Mouse (Mus musculus): Measurements from ENCODE around the gene Sbno2. TPM values are rescaled to one million over a fixed set of nuclear protein-coding genes. Genes with fewer than 3 reads are reported as not detected.

Sbno2 gene
- polyA plus RNA-seq, 1 experiment from 2014 or later = 10.3 TPM

- Histone ChIP-seq H3K9ac (ENCODE audit: low read depth, low read length) (peak overlapping the region; percentile 96), H3K4me1 (ENCODE audit: control insufficient read depth, insufficient read depth, low read depth, low read length) (peaks cover 13% of the 10 kb centered on the region), H3K36me3 (ENCODE audit: control insufficient read depth, insufficient read depth, low read length) (peaks cover 17% of the 10 kb centered on the region), H3K9me3 (ENCODE audit: control insufficient read depth, low read length) (no peaks in the 10 kb centered on the region), H3K4me2 (ENCODE audit: low read length) (peak overlapping the region; percentile 83), H3K4me3 (ENCODE audit: low read length) (peak overlapping the region; percentile 81), H3K27ac (ENCODE audit: low read depth, low read length) (peak overlapping the region; percentile 96), H3K27me3 (replicated peaks; ENCODE audit: control insufficient read depth, insufficient read depth, low read length) (no peaks in the 10 kb centered on the region)
- peak; percentile 39 for ATAC-seq
- WGBS = under 1% methylated on average over 71 of the region's 77 CpGs
Measured at GRCm38 (mm10) chr10:80053831-80054815, 51.2 kb downstream of the Sbno2 start.

GRCm38 (mm10) chr10:80053259-80053780, 52.1 kb downstream of the Sbno2 start:
- ATAC-seq = peak; percentile 98
- under 1% methylated on average over 45 of the region's 47 CpGs for whole genome bisulfite sequencing

GRCm38 (mm10) chr10:80052374-80052764, 53.0 kb downstream of the Sbno2 start:
- Histone ChIP-seq H3K9ac (ENCODE audit: low read depth, low read length) (no peak overlapping the region), H3K4me2 (ENCODE audit: low read length) (no peak overlapping the region), H3K27ac (ENCODE audit: low read depth, low read length) (no peak overlapping the region), H3K27me3 (replicated peaks; ENCODE audit: control insufficient read depth, insufficient read depth, low read length) (no peaks in the 10 kb centered on the region), H3K4me1 (ENCODE audit: control insufficient read depth, insufficient read depth, low read depth, low read length) (peaks cover 13% of the 10 kb centered on the region), H3K4me3 (ENCODE audit: low read length) (no peak overlapping the region), H3K36me3 (ENCODE audit: control insufficient read depth, insufficient read depth, low read length) (peaks cover 7% of the 10 kb centered on the region), H3K9me3 (ENCODE audit: control insufficient read depth, low read length) (no peaks in the 10 kb centered on the region)
- WGBS = 78% methylated on average over 5 of the region's 5 CpGs
- ATAC-seq = no peak

More at GRCm38 (mm10) chr10:80053259-80053780, 52.1 kb downstream of the Sbno2 start:
- Histone ChIP-seq H3K4me3 (ENCODE audit: low read length) (peak overlapping the region; percentile 81), H3K9me3 (ENCODE audit: control insufficient read depth, low read length) (no peaks in the 10 kb centered on the region), H3K27me3 (replicated peaks; ENCODE audit: control insufficient read depth, insufficient read depth, low read length) (no peaks in the 10 kb centered on the region), H3K4me2 (ENCODE audit: low read length) (peak overlapping the region; percentile 83), H3K9ac (ENCODE audit: low read depth, low read length) (peak overlapping the region; percentile 96), H3K27ac (ENCODE audit: low read depth, low read length) (peak overlapping the region; percentile 96), H3K36me3 (ENCODE audit: control insufficient read depth, insufficient read depth, low read length) (peaks cover 15% of the 10 kb centered on the region), H3K4me1 (ENCODE audit: control insufficient read depth, insufficient read depth, low read depth, low read length) (peaks cover 13% of the 10 kb centered on the region)

- peaks cover 2% of the 10 kb centered on the region for H3K36me3 ChIP-seq (ENCODE audit: control insufficient read depth, insufficient read depth, low read length)
- H3K4me3 ChIP-seq (ENCODE audit: low read length) = no peak overlapping the region
- H3K27me3 ChIP-seq (replicated peaks; ENCODE audit: control insufficient read depth, insufficient read depth, low read length) = no peaks in the 10 kb centered on the region
- H3K4me2 ChIP-seq (ENCODE audit: low read length) = no peak overlapping the region
- peak overlapping the region; percentile 4; the same call in 1 of the 2 replicates for H3K27ac ChIP-seq (ENCODE audit: low read depth, low read length)
- no peak for ATAC-seq
- no peaks in the 10 kb centered on the region for H3K9me3 ChIP-seq (ENCODE audit: control insufficient read depth, low read length)
- 41% methylated on average over 11 of the region's 14 CpGs for WGBS
- peaks cover 13% of the 10 kb centered on the region for H3K4me1 ChIP-seq (ENCODE audit: control insufficient read depth, insufficient read depth, low read depth, low read length)
- H3K9ac ChIP-seq (ENCODE audit: low read depth, low read length) = no peak overlapping the region
Measured at GRCm38 (mm10) chr10:80051618-80052373, 53.6 kb downstream of the Sbno2 start.

- H3K27ac ChIP-seq (ENCODE audit: low read depth, low read length) = peak overlapping the region; percentile 4; the same call in 1 of the 2 replicates
- ATAC-seq = no peak
- H3K27me3 ChIP-seq (replicated peaks; ENCODE audit: control insufficient read depth, insufficient read depth, low read length) = no peaks in the 10 kb centered on the region
- H3K4me2 ChIP-seq (ENCODE audit: low read length) = no peak overlapping the region
- H3K9ac ChIP-seq (ENCODE audit: low read depth, low read length) = no peak overlapping the region
- H3K4me1 ChIP-seq (ENCODE audit: control insufficient read depth, insufficient read depth, low read depth, low read length) = peaks cover 13% of the 10 kb centered on the region
- 14% methylated on average over 15 of the region's 15 CpGs for WGBS
- no peaks in the 10 kb centered on the region for H3K36me3 ChIP-seq (ENCODE audit: control insufficient read depth, insufficient read depth, low read length)
- no peak overlapping the region for H3K4me3 ChIP-seq (ENCODE audit: low read length)
- no peaks in the 10 kb centered on the region for H3K9me3 ChIP-seq (ENCODE audit: control insufficient read depth, low read length)
Measured at GRCm38 (mm10) chr10:80050885-80051617, 54.3 kb downstream of the Sbno2 start.

GRCm38 (mm10) chr10:80050244-80050643, 55.1 kb downstream of the Sbno2 start:
- Histone ChIP-seq H3K4me2 (ENCODE audit: low read length) (no peak overlapping the region), H3K36me3 (ENCODE audit: control insufficient read depth, insufficient read depth, low read length) (no peaks in the 10 kb centered on the region), H3K27ac (ENCODE audit: low read depth, low read length) (no peak overlapping the region), H3K4me3 (ENCODE audit: low read length) (no peak overlapping the region), H3K27me3 (replicated peaks; ENCODE audit: control insufficient read depth, insufficient read depth, low read length) (no peaks in the 10 kb centered on the region), H3K4me1 (ENCODE audit: control insufficient read depth, insufficient read depth, low read depth, low read length) (peaks cover 7% of the 10 kb centered on the region), H3K9me3 (ENCODE audit: control insufficient read depth, low read length) (no peaks in the 10 kb centered on the region), H3K9ac (ENCODE audit: low read depth, low read length) (no peak overlapping the region)
- no peak for ATAC-seq
- WGBS = 24% methylated on average over 6 of the region's 6 CpGs

- no peak for ATAC-seq
- Histone ChIP-seq H3K9ac (ENCODE audit: low read depth, low read length) (no peak overlapping the region), H3K27ac (ENCODE audit: low read depth, low read length) (no peak overlapping the region), H3K27me3 (replicated peaks; ENCODE audit: control insufficient read depth, insufficient read depth, low read length) (no peaks in the 10 kb centered on the region), H3K4me3 (ENCODE audit: low read length) (no peak overlapping the region), H3K9me3 (ENCODE audit: control insufficient read depth, low read length) (no peaks in the 10 kb centered on the region), H3K4me1 (ENCODE audit: control insufficient read depth, insufficient read depth, low read depth, low read length) (no peaks in the 10 kb centered on the region; the same call in 1 of the 2 replicates), H3K36me3 (ENCODE audit: control insufficient read depth, insufficient read depth, low read length) (no peaks in the 10 kb centered on the region), H3K4me2 (ENCODE audit: low read length) (no peak overlapping the region)
- WGBS = 69% methylated on average over 3 of the region's 3 CpGs
Measured at GRCm38 (mm10) chr10:80048834-80049233, 56.5 kb downstream of the Sbno2 start.

GRCm38 (mm10) chr10:80048396-80048795, 57.0 kb downstream of the Sbno2 start:
- Histone ChIP-seq H3K36me3 (ENCODE audit: control insufficient read depth, insufficient read depth, low read length) (no peaks in the 10 kb centered on the region), H3K9me3 (ENCODE audit: control insufficient read depth, low read length) (no peaks in the 10 kb centered on the region), H3K4me2 (ENCODE audit: low read length) (no peak overlapping the region), H3K27ac (ENCODE audit: low read depth, low read length) (no peak overlapping the region), H3K4me3 (ENCODE audit: low read length) (no peak overlapping the region), H3K27me3 (replicated peaks; ENCODE audit: control insufficient read depth, insufficient read depth, low read length) (no peaks in the 10 kb centered on the region), H3K9ac (ENCODE audit: low read depth, low read length) (no peak overlapping the region), H3K4me1 (ENCODE audit: control insufficient read depth, insufficient read depth, low read depth, low read length) (no peaks in the 10 kb centered on the region; the same call in 1 of the 2 replicates)
- no peak for ATAC-seq
- 5% methylated on average over 5 of the region's 5 CpGs for WGBS

All from hindbrain, embryonic 16.5 days (tissue).